Mouse (Mus musculus) C3H10T1/2 (cell line): ENCODE results near the gene Pdia5. TPM values are rescaled to one million over a fixed set of nuclear protein-coding genes. Genes with fewer than 3 reads are reported as not detected.

Source experiments
- polyA plus RNA-seq, 2 experiments: library from polyadenylated mRNA; unstranded; fragments of >200 nt; fragmentation: generic; extraction: Trizol; gene quantifications; one replicate each; pipeline ENCODE4 v1.2.1; 2012; ENCODE audit warnings: missing spikeins in 2 of 2

Pdia5 gene
- polyA plus RNA-seq: 10 to 100 TPM in 1 of 2 experiments, 1 to 10 TPM in 1; 7.8 to 23.1 TPM

DNA sequence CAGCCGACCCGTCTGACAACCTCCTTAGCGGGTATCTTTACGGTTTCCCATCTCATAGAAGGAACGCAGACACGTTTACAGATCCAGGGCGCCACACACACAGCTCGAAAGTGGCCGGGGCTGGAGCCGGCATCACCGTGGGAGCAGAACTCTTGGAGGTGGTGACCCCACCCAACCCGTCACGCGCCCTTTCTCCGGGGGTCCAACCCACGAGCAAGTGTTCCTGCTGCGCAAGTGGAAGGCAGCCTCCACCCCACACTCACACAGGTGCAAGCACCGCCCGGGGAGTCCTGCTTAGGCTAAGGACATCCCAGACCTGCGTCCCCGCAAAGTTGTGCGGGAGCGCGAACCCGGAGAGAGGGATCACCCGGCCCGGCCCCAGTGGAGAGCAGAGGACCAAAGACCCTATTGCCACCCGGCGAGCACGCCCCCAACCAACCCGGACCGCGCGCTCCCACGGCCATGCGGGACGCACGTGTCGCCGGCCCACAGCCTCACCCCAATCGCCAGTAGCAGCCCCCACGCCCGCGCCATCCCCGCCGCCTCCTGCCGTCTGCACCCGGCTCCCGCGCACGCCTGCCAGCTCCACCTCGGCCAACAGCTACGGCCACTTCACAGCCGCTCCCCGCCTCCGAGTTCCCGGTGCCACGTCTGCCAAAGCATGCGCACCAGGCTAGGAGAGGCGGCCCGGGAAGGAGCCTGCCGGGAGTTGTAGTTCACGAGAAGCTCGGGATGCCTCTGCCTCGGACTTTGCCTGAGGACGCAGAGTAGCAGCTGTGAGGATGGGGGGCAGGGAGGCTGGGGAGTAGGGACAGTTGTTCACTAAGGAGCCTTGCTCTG is at the start of gene Pdia5:
TSS of gene Pdia5 (minus strand) at position 643 of the 840 bp plus-strand sequence.

DNA sequence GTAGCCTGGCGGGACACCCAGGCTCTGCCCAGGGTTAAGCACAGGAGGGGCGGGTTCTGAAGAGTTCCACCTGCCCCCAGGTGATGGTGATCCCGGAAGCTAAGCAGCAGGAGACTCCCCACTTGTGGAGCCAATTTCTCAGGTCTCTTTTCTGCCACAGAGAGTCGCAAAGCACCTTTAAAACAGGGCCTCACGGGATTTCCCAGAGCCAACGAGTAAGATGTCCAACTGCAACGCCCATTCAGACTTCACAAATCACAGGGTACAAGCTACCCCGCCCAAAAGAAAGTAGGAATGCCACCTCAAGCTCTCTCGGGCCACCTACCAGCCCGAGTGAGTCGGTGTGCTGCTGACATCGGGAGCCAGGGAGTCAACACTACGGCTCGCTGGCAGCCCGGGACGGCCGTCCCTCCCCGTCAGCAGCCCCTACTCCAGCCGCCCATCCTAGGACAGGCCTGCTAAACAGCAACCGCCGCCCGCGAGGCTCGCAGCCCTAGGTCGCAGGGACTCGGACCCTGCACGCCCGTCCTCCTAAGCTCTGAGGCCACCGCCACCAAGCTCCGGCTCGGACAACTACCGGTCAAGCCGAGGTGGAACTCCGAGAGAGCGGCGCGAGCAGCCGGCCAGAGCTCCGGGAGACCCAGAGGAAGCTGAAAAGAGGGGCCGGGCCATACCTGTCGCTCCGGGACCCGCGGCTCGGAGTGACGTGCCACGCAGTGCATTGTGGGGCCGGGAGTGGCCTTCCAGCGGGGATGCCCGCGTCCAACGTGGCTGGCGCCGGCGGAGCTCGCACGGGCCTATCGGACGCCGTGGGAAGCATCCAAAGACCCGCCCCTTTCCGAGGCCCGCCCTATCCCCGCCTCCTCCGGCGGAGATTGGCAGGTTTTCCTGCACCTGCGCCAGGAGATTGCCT is 127.3 kb downstream of the Pdia5 start, which contains the start of gene Sec22a:
TSS of gene Sec22a (minus strand) at position 769 of the 913 bp plus-strand sequence.

Other genes with a start within 250 kb of the Pdia5 start
- gene Sec22a, start 127.0 kb downstream of the Pdia5 start, polyA plus RNA-seq: 1 to 10 TPM; 2.3 to 10.0 TPM
- under 1 TPM in 1 of 2 experiments, not detected in 1; 0.02 TPM for gene Sema5b, start 50.3 kb upstream of the Pdia5 start, polyA plus RNA-seq